Mouse (Mus musculus): ENCODE results near the gene Gm20388.
A peak's percentile ranks its signal among the peaks of the same experiment; 100 is the strongest.

Gene Gm20388

GRCm38 (mm10) chr8:123331810-123332209 lies 3421.2 kb downstream of the Gm20388 start:
- no peak for DNase-seq (ENCODE audit: low spot score in 2 of 2)

- peak in 1 of 2 experiments; percentile 40 for DNase-seq (ENCODE audit: low spot score in 2 of 2)
These were observed 3421.8 kb downstream of the Gm20388 start, which contains the start of gene Spire2 for GRCm38 (mm10) chr8:123332262-123333090. Gene Spire2, plus strand, starts transcription at chr8:123332713.

- DNase-seq (ENCODE audit: low spot score in 2 of 2): no peak
These were observed 3422.5 kb downstream of the Gm20388 start for GRCm38 (mm10) chr8:123333091-123333587.

DNA sequence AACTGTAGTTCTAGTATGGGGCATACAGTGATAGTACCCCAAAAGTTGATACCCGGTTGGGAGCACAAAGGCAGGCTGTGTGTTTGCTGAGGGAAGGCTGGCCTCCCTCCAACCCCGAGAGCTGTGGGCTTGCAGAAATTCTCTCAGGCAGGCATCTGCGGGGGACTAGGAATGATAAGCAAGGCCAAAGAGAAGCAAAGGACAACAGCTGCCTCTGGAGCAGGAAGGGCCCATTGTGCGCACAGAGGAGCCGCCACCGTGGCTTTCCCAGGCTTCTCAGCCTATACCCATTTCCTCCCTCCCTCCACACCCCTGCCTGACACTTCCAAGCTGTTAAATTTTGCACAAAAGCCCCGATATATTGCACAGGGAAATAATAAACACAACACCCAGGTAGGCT lies 3423.2 kb downstream of the Gm20388 start:
- DNase-seq (ENCODE audit: low spot score in 2 of 2): no peak

DNA sequence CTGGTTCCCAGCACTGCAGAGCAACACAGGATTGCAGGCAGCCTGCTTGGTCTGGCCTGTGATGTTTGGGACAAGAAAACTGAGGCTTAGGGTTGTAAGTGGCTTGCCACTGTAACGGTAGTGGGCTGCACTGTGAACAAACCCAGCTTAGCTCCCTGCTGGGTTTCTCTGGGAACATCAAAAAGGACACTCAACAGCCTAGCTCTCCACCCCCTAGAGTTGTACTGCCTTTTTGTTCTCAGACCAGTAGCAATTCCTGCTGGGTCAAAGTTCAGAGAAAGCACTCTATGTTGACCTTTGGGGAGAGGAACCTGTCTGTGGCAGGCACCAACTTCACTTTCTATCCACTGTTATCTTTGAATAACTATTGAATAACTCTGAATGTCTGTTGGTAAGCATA lies 3423.8 kb downstream of the Gm20388 start:
- DNase-seq (ENCODE audit: low spot score in 2 of 2): no peak

GRCm38 (mm10) chr8:123337475-123337874 lies 3426.8 kb downstream of the Gm20388 start:
- DNase-seq (ENCODE audit: low spot score in 2 of 2): no peak

- DNase-seq (ENCODE audit: low spot score in 2 of 2): no peak
These were observed 3429.4 kb downstream of the Gm20388 start for GRCm38 (mm10) chr8:123340071-123340470.

- DNase-seq (ENCODE audit: low spot score in 2 of 2): no peak
These were observed 3430.7 kb downstream of the Gm20388 start for GRCm38 (mm10) chr8:123341040-123342015.

DNA sequence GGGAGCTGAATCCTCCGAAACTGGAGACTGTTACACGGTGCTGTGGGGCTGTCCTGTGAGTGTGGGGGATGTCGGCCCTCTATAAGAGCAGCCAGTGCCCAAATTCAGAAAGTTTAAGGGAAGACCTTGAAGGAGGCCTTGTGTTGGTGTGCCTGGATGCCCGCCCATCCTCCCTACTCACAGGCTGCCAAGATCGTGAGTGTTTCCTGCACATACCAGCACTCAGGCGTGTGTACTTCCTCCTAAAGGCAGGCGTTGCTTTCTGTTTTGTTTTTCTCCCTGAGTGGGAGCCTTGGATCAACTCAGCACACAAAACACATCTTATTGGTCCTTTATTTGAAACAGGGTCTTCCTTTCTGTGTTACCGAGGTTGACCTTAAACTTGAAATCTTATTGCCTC lies 3431.6 kb downstream of the Gm20388 start:
- no peak for DNase-seq (ENCODE audit: low spot score in 2 of 2)

DNA sequence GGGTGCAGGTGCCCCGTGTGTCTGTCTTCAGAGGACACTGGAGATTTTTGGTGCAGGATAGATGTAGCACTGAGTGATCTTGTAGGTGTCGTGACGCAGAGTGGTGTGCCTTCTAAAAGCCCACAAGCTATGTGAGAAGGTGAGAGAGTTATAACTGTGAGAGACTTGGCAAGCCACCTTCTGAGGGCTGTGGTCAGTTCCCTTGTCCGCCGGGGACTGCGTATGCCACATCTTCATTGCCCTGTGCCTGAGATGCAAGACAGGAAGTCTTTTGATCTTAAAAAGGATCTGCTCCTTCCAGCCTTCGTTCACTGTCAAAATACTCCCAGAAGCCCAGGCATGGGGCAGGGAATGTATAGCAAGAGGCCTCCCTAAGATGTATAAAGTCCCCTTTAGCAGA lies 3432.3 kb downstream of the Gm20388 start:
- no peak for DNase-seq (ENCODE audit: low spot score in 2 of 2)

DNA sequence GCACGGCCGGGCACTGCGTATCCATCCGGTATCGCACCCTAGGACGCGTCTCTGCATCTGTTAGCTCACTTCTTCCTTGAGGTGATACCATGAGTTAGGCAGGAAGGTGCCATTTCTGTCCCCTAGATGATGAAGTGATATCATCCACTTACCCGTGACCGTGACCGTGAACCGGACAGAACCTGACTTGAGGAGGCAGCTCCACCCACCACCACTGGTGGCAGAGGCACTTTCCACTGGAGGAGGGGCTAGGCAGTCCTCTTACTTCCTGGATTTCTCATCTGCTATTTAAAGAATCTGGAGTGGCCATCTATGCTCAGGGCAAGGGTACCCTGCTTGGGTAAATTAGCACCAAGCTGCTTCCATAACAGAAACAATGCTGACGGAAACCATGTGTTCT lies 3432.8 kb downstream of the Gm20388 start:
- DNase-seq (ENCODE audit: low spot score in 2 of 2): no peak

- DNase-seq (ENCODE audit: low spot score in 2 of 2): no peak
These were observed 3434.5 kb downstream of the Gm20388 start for GRCm38 (mm10) chr8:123345135-123345534.

- no peak for DNase-seq (ENCODE audit: low spot score in 2 of 2)
These were observed 3435.2 kb downstream of the Gm20388 start for GRCm38 (mm10) chr8:123345856-123346255.

DNA sequence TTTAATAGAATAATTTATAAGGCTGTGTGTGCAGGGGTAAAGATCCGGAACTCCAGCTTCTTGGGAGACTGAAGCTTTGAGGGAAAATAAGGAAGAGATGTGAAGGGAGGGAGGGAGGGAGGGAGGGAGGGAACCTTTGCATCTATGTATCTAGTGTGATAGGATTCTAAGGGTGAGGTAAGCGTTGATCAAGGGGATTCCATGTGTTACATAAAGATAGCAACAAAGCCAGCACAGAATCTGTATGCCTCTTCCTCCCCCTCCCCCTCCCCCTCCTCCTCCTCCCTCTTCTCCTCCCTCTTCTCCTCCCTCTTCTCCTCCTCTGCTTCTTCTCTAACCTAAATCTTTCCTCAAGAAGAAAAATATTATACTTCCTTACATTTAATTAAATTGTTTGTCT lies 3436.7 kb downstream of the Gm20388 start:
- no peak for DNase-seq (ENCODE audit: low spot score in 2 of 2)

- no peak for DNase-seq (ENCODE audit: low spot score in 2 of 2)
These were observed 3437.7 kb downstream of the Gm20388 start for GRCm38 (mm10) chr8:123348237-123348843.

DNA sequence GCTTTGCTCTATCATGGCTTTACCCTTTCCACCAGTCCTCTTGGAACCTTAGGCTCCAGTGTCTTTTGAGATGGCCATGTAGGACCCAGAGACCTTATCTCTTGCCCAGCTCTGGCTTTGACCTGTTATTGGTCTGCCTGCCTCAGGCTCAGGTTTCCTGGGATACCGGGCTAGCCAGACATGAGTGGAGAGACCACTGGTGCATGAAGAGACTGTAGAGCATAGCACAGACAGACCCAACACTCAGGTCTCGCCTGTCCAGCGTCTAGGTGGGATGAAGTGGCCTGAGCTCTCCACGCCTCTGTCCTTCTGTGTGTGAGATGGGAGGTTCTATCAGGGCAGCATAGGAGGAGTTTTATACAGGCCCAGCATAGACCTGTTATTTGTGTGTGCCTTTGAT lies 3438.4 kb downstream of the Gm20388 start:
- no peak for DNase-seq (ENCODE audit: low spot score in 2 of 2)

GRCm38 (mm10) chr8:123352118-123352517 lies 3441.5 kb downstream of the Gm20388 start:
- DNase-seq (ENCODE audit: low spot score in 2 of 2): no peak

GRCm38 (mm10) chr8:123352786-123353185 lies 3442.1 kb downstream of the Gm20388 start:
- no peak for DNase-seq (ENCODE audit: low spot score in 2 of 2)

DNA sequence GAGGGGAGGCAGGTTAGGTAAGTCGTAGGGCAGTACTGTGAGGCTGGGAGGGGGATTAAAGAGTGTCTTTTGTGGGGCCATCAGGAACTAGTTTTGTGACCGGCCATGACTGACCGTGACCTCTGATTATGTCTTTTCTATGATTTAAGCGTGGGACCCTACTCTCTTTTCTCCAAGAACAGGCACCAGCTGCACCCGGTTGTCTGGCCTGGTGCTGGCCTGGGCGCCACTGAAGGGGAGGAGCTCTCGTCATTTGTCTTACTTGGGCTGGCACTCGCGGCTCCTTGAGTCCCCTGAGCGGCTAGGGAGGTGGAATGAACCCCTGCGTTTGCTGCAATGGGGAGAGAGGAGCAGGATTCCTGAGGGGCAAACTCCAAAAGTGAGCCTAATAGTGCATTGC lies 3442.6 kb downstream of the Gm20388 start:
- no peak for DNase-seq (ENCODE audit: low spot score in 2 of 2)

DNA sequence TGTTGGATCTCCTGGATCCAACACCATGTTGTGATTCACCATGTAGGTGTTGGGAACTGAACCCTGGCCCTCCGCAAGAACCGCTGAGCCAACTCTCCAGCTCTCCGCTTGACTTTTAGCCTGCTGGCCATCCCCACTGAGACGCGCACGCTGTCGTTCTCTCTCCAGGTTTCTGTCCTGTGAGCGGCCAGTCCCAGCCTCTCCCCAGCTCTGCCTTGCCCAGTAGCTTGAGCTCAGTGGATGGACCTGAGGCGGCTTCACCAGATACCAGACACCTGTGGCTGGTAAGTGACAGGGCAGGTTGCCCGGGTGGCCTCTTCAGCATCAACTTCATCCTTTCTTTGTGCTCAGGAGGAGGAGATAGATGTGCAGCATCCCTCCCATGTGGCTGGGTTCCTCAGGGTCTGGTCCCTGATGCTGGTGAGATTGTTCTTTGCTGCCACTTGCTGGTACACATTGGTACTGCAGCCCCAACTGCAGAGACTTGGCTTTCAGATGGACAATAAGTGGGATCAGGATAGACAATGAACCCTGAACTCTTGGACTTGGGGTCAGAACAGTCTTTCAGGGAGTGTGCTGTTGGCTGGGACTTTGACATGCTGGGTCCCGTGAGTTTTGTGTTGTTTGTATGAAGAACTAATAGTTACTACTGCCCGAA lies 3450.6 kb downstream of the Gm20388 start:
- DNase-seq (ENCODE audit: low spot score in 2 of 2): peak; percentile 84 to 92

All from frontal cortex, postnatal 25 days (tissue).